ENCODE assay signal across 18 mouse cellular contexts in genomic region chr11:33701236-33701957, GRCm38 (mm10).
"Had no signal": no experiment of that assay in that cellular context is flagged by ENCODE, and none has a peak within 500 bp of the region (broad histone marks: within the 10 kb centered on the region; RNA-seq: fewer than 3 reads in every experiment).

No protein-coding gene starts in this region.

- H3K9ac ChIP-seq: limb, embryonic 13.5 days; liver, embryonic 12.5 days; liver, embryonic 15.5 days; midbrain, embryonic 13.5 days; neural tube, embryonic 15.5 days had no signal

- H3K4me2 ChIP-seq: limb, embryonic 13.5 days; liver, embryonic 12.5 days; liver, embryonic 15.5 days; midbrain, embryonic 13.5 days; neural tube, embryonic 15.5 days had no signal

- H3K27me3 ChIP-seq: limb, embryonic 13.5 days; liver, embryonic 12.5 days; liver, embryonic 15.5 days; midbrain, embryonic 13.5 days had no signal

- ATAC-seq: liver, embryonic 12.5 days; lung, postnatal 0 days; midbrain, embryonic 13.5 days; midbrain, embryonic 16.5 days had no signal

- H3K9me3 ChIP-seq: limb, embryonic 10.5 days; limb, embryonic 13.5 days; liver, embryonic 12.5 days; liver, embryonic 15.5 days; midbrain, embryonic 13.5 days; neural tube, embryonic 15.5 days had no signal

- DNase-seq: kidney, adult 18-20 months; kidney, adult 9 months; kidney, postnatal 25 days; liver; lung, adult 18-20 months; right cerebral cortex, postnatal 4 days had no signal

- H3K27ac ChIP-seq: kidney, postnatal 0 days; layer of hippocampus, adult 2 months; limb, embryonic 10.5 days; limb, embryonic 13.5 days; liver, embryonic 12.5 days; liver, embryonic 15.5 days; macrophage; midbrain, embryonic 13.5 days; neural tube, embryonic 15.5 days; stomach, postnatal 0 days had no signal

- H3K36me3 ChIP-seq: limb, embryonic 10.5 days; limb, embryonic 13.5 days; liver, embryonic 12.5 days; liver, embryonic 15.5 days; midbrain, embryonic 13.5 days; neural tube, embryonic 15.5 days had no signal

- H3K4me3 ChIP-seq: layer of hippocampus, adult 2 months; limb, embryonic 10.5 days; limb, embryonic 13.5 days; liver, embryonic 12.5 days; liver, embryonic 15.5 days; midbrain, embryonic 13.5 days; neural tube, embryonic 15.5 days had no signal

- H3K4me1 ChIP-seq: liver, embryonic 12.5 days; liver, embryonic 15.5 days; midbrain, embryonic 13.5 days had no signal
